Mouse (Mus musculus) thymus, adult 18-20 months (tissue): ENCODE results near the gene Prl7a1.

ENCODE experiments used
- DNase-seq, 2 experiments: peaks; one replicate each; pipeline ENCODE4 v3.0.0; 2022; ENCODE audit warnings: mixed read lengths in 2 of 2

Gene Prl7a1

DNA sequence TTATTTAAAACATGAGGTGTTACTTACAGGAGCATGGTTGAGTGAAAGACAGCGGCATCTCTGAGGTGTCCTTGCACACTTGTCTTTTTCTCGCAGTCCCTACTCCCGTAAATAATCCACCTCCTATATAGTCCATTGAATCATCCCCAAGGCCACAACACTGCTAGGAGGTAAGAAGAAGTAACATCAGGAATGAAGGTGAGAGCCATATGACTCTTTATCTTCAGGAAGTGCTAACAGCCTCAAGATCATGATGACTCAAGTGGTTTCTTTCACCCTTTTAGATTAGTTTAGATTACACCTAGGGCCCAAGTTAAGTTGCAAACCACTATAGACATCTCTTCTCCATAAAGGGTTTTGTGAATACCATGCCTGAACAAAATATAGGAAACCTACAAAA, at the start of gene Prl7a1:
Prl7a1 (minus strand) TSS at position 101 of the 400 bp plus-strand sequence.
- DNase-seq = no peak

DNA sequence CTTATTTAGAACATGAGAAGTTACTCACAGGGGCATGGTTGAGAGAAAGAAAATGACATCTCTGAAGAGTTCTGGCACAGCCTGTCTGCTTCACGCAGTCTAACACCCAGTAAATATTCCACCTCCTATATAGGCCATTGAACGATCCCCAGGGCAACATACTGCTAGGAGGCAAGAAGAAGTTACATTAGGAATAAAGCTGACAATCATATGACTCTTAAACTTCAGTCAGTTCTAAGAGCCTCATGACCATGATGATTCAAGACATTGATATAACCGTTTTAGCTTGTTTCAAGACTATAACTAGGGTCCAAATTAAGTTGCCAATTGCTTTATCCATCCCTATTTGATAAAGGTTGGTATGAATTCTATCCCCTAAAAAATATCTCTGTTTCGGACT, 25.6 kb upstream of the Prl7a1 start, which contains the start of gene Prl7a2:
Prl7a2 (minus strand) TSS at position 101 of the 400 bp plus-strand sequence.
- DNase-seq = no peak

GRCm38 (mm10) chr13:27660747-27661146, 18.5 kb upstream of the Prl7a1 start:
- DNase-seq = no peak

- no peak for DNase-seq
These were observed 31.8 kb downstream of the Prl7a1 start, which contains the start of gene Prl7b1 for GRCm38 (mm10) chr13:27610482-27610881. Gene Prl7b1 (minus strand): TSS chr13:27610582.
